Mouse (Mus musculus) heart, embryonic 12.5 days (tissue): Measurements from ENCODE around the gene Ppm1j. TPM values are rescaled to one million over a fixed set of nuclear protein-coding genes. Genes with fewer than 3 reads are reported as not detected.

ENCODE experiments used
- ATAC-seq: fragments of 200-750 bp; cut with Nextera tagmentation; 2 replicates; pipeline ENCODE4 v1.8.0; 2017; ENCODE audit warnings: moderate TSS enrichment, moderate library complexity; ENCODE audit not compliant: insufficient number of reproducible peaks, low FRiP score
- H3K27ac ChIP-seq: fragments of 300-500 bp; sonication (generic); 2 replicates; pipeline ENCODE4 v1.5.1; 2016; ENCODE audit warnings: mild to moderate bottlenecking, moderate library complexity; ENCODE audit not compliant: poor library complexity, severe bottlenecking
- H3K27me3 ChIP-seq: fragments of 300-500 bp; sonication (generic); replicated peaks from 2 replicates; pipeline ENCODE4 v1.6.1; 2016; ENCODE audit warnings: mild to moderate bottlenecking, moderate library complexity
- H3K36me3 ChIP-seq: fragments of 300-500 bp; sonication (generic); 2 replicates; pipeline ENCODE4 v1.6.1; 2016; ENCODE audit warnings: mild to moderate bottlenecking, moderate library complexity
- H3K4me1 ChIP-seq: fragments of 300-500 bp; sonication (generic); replicated peaks from 2 replicates; pipeline ENCODE4 v1.6.1; 2016; ENCODE audit warnings: mild to moderate bottlenecking
- H3K4me2 ChIP-seq: fragments of 300-500 bp; sonication (generic); 2 replicates; pipeline ENCODE4 v1.6.1; 2016; ENCODE audit warnings: mild to moderate bottlenecking, moderate library complexity
- H3K4me3 ChIP-seq: fragments of 300-500 bp; sonication (generic); 2 replicates; pipeline ENCODE4 v1.5.1; 2016; ENCODE audit warnings: mild to moderate bottlenecking
- H3K9ac ChIP-seq: fragments of 300-500 bp; sonication (generic); 2 replicates; pipeline ENCODE4 v1.6.1; 2016; ENCODE audit warnings: mild to moderate bottlenecking, moderate library complexity
- H3K9me3 ChIP-seq: fragments of 300-500 bp; sonication (generic); replicated peaks from 2 replicates; pipeline ENCODE4 v1.6.1; 2016; ENCODE audit warnings: mild to moderate bottlenecking, moderate library complexity
- WGBS: fragments of 180-500 bp; shearing (Covaris S2); methylation state at CpG from one replicate; pipeline ENCODE4 v1.1.7; 2016; 5-methylcytosine and 5-hydroxymethylcytosine counted together
- polyA plus RNA-seq: library from polyadenylated mRNA; unstranded; fragments of >200 nt; fragmentation: Nextera tagmentation; extraction: Ambion mirVana; gene quantifications from 2 replicates; pipeline ENCODE4 v1.2.1, GENCODE M21; 2016

Ppm1j gene
- polyA plus RNA-seq, 1 experiment from 2014 or later = 39.3 TPM

DNA sequence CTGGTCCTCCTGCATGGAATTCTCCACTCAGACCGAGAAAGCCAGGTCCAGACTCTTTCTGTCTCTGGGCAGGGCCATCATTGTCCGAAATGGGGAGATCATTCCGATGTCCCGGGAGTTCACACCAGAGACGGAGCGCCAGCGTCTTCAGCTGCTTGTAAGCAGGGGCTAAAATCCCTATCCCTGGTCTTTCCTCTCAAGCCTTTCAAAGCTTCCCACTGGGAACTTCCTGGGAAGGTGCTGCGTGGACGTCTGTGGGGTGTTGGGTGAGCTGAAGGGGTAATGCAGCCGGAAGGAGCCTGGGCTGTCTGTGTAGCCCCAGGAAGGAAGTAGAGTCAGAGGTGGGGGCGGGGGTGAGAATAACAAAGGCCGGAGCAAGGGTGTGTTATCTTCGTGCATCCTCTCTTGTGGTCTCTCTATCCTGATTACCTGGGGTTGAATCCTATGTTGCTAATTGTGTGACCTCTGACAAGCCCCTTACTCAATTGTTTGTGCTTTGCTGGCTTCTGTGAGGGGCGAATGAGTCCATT, 3.2 kb downstream of the Ppm1j start:
- Histone ChIP-seq H3K27me3 (peaks cover 11% of the 10 kb centered on the region), H3K4me3 (no peak overlapping the region), H3K9me3 (no peaks in the 10 kb centered on the region), H3K27ac (no peak overlapping the region), H3K9ac (peak overlapping the region; percentile 17; the same call in 1 of the 2 replicates), H3K4me1 (peaks cover 41% of the 10 kb centered on the region), H3K36me3 (0 out of 2 replicates have a peak, but pooled peaks cover 2% of the 10 kb centered on the region), H3K4me2 (no peak overlapping the region)
- WGBS = 37% methylated on average over 14 of the region's 14 CpGs
- no peak for ATAC-seq

DNA sequence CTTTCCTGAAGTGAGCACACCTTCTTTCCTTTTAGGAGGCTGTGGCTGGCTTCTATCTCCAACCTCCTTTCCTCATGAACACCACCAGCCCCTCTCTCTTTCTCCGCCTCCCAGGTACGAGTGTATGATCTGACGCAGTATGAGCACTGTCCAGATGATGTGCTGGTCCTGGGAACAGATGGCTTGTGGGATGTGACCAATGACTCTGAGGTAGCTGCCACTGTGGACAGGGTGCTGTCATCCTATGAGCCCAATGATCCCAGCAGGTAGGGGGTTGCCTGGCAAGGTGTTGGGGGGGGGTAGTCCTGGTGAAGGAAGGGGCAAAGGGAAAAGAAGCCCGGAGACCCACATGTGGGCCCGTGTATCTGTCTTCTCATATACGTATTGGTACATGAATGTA, 4.4 kb downstream of the Ppm1j start:
- peaks cover 45% of the 10 kb centered on the region for H3K4me1 ChIP-seq
- 92% methylated on average over 6 of the region's 6 CpGs for WGBS
- H3K9me3 ChIP-seq = no peaks in the 10 kb centered on the region
- H3K27me3 ChIP-seq = peaks cover 4% of the 10 kb centered on the region; the same call in 1 of the 2 replicates
- no peak overlapping the region for H3K9ac ChIP-seq
- no peak overlapping the region for H3K4me3 ChIP-seq
- 0 out of 2 replicates have a peak, but pooled peaks cover 2% of the 10 kb centered on the region for H3K36me3 ChIP-seq
- no peak for ATAC-seq
- no peak overlapping the region for H3K27ac ChIP-seq
- H3K4me2 ChIP-seq = no peak overlapping the region

DNA sequence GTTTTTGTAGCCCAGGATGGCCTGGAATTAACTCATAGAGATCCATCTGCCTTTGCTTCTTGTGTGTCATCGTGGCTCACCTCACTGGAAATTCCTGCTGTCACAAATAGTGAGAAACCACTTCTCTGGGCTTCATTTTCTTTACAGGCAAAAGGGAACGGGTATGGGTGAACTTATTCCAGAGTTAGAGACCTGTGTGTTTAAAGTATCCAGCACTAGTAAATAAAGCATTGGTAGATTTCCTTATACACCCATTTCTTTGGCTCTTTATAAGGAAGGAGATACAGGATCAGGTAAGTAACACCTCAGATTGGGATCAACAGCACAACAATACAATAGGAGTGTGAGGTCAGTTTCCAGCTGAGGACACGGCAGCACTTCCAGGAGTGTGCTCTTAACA, 7.2 kb downstream of the Ppm1j start, which contains the start of gene Rhoc:
Gene Rhoc, plus strand, starts transcription at position 301 of the 400 bp plus-strand sequence.
- Histone ChIP-seq H3K36me3 (peaks cover 17% of the 10 kb centered on the region), H3K9me3 (no peaks in the 10 kb centered on the region), H3K4me3 (peak within 1 kb of the TSS; percentile 77), H3K4me2 (peak within 1 kb of the TSS; percentile 85), H3K27me3 (peaks cover 4% of the 10 kb centered on the region; the same call in 1 of the 2 replicates), H3K27ac (peak within 1 kb of the TSS; percentile 92), H3K9ac (peak within 1 kb of the TSS; percentile 92), H3K4me1 (peaks cover 53% of the 10 kb centered on the region)
- ATAC-seq = no peak; the same call in 1 of the 2 replicates
- WGBS = 29% methylated on average over 3 of the region's 3 CpGs

DNA sequence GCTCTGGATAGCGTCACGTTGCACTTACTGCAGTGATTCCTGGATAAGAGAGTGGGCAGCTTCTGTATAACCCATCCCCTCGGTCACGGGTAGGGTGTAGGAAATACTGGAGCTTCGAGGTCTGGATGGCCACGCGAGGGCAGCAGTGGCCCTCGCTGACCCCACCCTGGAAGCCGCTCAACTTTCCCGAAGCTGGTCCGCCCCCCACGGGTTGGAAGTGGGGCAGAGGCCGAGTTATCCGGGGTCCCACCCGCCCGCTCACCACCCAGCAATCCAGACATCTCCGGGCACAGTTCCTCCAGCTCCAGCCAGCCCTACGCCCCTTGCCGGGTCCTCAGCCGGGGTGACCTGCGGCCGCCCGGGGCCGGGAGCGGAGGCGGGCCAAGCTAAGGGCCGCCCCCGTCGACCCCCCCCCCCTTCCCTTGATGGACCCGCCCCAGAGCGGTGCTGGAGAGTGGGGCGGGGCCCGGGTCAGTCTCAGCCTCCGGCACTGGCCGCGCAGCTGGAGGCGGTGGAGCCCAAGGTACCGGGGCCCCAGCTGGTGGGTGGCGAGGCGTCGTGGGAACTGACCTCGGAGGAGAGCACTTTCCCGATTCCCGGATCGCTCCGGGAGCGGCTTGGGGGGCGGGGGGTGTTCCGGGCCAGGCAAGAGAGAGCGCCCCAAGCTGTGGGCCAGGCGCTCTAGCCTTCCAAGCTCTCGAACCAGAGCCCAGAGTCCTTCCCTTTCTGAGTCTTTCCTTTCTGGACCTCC, 7.9 kb downstream of the Ppm1j start:
- Histone ChIP-seq H3K4me1 (peaks cover 53% of the 10 kb centered on the region), H3K27ac (peak overlapping the region; percentile 92), H3K4me3 (peak overlapping the region; percentile 77), H3K9me3 (no peaks in the 10 kb centered on the region), H3K4me2 (peak overlapping the region; percentile 85), H3K36me3 (peaks cover 24% of the 10 kb centered on the region), H3K27me3 (no peaks in the 10 kb centered on the region), H3K9ac (peak overlapping the region; percentile 92)
- ATAC-seq = peak; percentile 91
- under 1% methylated on average over 52 of the region's 52 CpGs for WGBS

DNA sequence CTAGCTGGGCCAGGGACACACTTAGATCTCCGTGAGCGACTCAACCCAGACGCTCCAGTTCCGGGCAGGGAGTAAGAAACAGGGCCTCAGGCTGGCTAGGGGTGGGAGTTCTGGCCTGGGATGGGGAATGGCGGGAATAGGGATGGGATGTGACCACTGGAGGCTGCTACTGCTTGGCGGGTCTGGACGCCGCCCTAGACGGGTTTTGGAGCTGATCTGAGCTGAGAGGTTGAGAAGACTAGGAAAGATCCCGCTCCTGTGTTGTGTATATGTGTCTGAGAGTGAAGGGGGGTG, 8.4 kb downstream of the Ppm1j start:
- peaks cover 53% of the 10 kb centered on the region for H3K4me1 ChIP-seq
- WGBS = under 1% methylated on average over 10 of the region's 10 CpGs
- peak overlapping the region; percentile 92 for H3K27ac ChIP-seq
- H3K4me3 ChIP-seq = peak overlapping the region; percentile 77
- no peaks in the 10 kb centered on the region for H3K27me3 ChIP-seq
- peak overlapping the region; percentile 85 for H3K4me2 ChIP-seq
- no peaks in the 10 kb centered on the region for H3K9me3 ChIP-seq
- peak overlapping the region; percentile 92 for H3K9ac ChIP-seq
- peak; percentile 15; the same call in 1 of the 2 replicates for ATAC-seq
- peaks cover 28% of the 10 kb centered on the region for H3K36me3 ChIP-seq

DNA sequence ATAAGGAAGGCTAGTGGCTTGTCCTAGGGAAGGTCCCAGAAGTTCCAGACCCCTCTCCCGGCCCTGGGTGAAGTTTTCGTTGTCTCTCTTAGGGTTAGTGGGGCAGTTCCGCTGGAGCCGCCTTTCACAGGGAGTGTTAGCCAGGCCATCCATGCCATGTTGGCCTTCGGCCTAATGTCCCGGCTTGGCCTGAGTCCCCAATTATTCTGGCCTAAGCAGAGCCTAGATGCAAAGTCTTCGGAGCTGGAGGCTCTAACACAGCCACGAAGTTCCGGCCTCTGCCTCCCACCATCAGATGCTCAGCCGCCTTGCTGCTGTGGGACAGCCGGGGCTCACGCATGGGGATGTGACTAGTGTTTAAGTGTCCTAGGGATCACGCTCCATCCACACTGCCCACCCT, 9.0 kb downstream of the Ppm1j start:
- Histone ChIP-seq H3K4me3 (peak overlapping the region; percentile 77), H3K4me1 (peaks cover 56% of the 10 kb centered on the region), H3K9me3 (no peaks in the 10 kb centered on the region), H3K4me2 (peak overlapping the region; percentile 85), H3K27me3 (no peaks in the 10 kb centered on the region), H3K36me3 (peaks cover 28% of the 10 kb centered on the region), H3K27ac (peak overlapping the region; percentile 92), H3K9ac (peak overlapping the region; percentile 92)
- WGBS = 15% methylated on average over 13 of the region's 13 CpGs
- no peak for ATAC-seq

DNA sequence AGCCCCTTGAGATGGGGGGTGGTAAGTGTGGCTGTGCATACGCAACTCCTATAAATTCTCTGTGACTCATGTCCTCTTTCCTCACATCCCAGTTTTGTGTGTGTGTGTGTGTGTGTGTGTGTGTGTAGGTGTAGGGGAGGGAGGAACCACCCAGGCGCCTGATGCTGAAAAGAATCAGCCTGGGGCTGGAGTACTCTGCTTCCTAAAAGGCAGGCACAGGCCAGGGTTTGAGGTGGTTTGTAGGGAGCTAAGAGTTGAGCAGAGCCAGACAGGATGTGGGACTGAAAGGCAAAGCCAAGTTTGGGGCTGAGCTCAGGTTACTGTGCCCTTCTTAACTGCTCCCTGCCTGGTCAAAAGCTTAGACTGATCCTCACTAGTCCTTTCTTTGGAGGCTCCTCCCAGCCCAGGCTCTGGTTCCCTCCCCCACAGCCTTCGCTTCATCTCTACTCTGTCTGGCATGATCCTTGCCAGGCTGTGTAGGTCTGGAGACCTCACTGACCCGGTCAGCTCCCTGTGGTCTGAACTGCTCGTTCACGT, 9.6 kb downstream of the Ppm1j start:
- H3K9ac ChIP-seq = peak overlapping the region; percentile 92
- peaks cover 32% of the 10 kb centered on the region for H3K36me3 ChIP-seq
- peak overlapping the region; percentile 92 for H3K27ac ChIP-seq
- ATAC-seq = no peak; the same call in 1 of the 2 replicates
- no peaks in the 10 kb centered on the region for H3K27me3 ChIP-seq
- 6% methylated on average over 6 of the region's 6 CpGs for WGBS
- H3K4me2 ChIP-seq = peak overlapping the region; percentile 85
- peak overlapping the region; percentile 77 for H3K4me3 ChIP-seq
- peaks cover 63% of the 10 kb centered on the region for H3K4me1 ChIP-seq
- no peaks in the 10 kb centered on the region for H3K9me3 ChIP-seq

DNA sequence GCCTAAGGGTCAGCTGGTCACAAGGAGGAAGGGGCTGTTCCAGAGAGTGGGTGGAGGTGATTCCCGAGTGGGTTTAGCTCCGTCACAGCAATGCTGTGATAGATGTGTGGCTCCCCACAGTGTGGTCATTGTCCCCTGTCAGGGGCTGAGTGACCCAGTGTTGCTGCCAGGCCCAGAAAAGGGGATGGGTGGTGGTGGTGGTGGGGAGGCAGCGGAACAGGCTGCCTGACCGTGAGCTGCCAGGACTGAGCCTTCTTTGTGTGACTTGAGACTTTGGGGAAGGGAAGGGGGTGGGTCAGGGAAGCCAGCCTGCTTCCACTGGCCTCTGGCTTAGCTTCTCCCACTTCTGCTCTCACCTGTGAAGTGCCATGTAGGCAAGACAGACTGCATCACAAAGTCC, 10.2 kb downstream of the Ppm1j start:
- 19% methylated on average over 4 of the region's 4 CpGs for WGBS

DNA sequence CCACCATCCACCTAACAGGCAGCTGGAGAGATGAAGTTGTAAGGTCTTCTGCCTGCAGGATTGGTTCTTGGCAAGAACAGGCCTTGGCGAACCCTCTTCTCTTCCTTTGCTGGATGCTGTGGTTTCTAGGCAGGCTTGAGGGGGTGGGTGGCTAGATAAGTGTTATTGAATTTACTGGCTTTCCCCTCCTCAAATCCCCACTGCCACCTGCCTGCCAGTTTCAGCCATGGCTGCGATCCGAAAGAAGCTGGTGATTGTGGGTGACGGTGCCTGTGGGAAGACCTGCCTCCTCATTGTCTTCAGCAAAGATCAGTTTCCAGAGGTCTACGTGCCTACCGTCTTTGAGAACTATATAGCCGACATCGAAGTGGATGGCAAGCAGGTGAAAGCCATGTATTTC, 10.8 kb downstream of the Ppm1j start:
- 84% methylated on average over 8 of the region's 8 CpGs for WGBS
- ATAC-seq = no peak

More for the DNA sequence above, 10.2 kb downstream of the Ppm1j start:
- Histone ChIP-seq H3K27ac (peak overlapping the region; percentile 92), H3K9me3 (no peaks in the 10 kb centered on the region), H3K9ac (peak overlapping the region; percentile 92), H3K4me3 (peak overlapping the region; percentile 77), H3K27me3 (no peaks in the 10 kb centered on the region), H3K36me3 (peaks cover 38% of the 10 kb centered on the region), H3K4me1 (peaks cover 68% of the 10 kb centered on the region), H3K4me2 (peak overlapping the region; percentile 85)
- ATAC-seq = no peak

DNA sequence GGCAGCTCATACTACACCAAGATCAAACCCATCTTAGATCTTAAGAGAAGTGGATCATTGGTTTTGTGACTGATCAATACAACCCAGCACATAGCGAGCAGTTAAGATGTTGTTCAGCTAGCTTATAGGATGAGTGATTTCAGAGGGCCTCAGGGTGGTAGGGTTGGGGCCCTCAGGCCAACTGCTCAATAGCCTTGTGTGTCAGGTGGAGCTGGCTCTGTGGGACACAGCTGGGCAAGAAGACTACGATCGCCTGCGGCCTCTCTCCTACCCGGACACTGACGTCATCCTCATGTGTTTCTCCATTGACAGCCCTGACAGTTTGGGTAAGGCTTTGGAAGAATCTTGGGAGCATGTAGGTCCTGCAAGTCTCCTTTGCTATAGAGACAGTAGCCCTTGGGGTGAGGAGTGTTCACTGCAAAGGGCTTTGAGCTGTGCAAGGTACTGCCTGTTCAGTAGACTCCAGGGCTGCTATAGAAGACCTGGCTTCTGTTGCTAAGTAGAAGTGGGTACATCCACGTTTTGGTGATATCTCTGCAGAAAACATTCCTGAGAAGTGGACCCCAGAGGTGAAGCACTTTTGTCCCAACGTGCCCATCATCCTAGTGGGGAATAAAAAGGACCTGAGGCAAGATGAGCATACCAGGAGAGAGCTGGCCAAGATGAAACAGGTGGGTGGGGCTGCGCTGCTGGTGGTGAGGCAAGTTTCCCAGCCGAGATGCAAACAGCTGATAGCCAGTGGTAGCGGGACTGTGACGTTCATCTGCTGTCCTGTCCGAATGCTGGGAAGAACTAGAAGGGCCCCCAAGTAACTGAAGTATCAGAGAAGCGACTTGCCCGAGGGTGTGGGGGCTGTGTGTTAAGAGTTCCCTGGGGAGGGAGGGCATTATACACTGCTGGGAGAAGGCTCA, 11.8 kb downstream of the Ppm1j start:
- Histone ChIP-seq H3K4me3 (no peak overlapping the region), H3K27me3 (no peaks in the 10 kb centered on the region), H3K36me3 (peaks cover 53% of the 10 kb centered on the region), H3K9ac (peak overlapping the region; percentile 38; the same call in 1 of the 2 replicates), H3K4me2 (0 out of 2 replicates have a peak overlapping the region, but pooled peaks have one; percentile 4), H3K9me3 (no peaks in the 10 kb centered on the region), H3K4me1 (peaks cover 73% of the 10 kb centered on the region), H3K27ac (peak overlapping the region; percentile 95)
- 56% methylated on average over 15 of the region's 15 CpGs for WGBS
- ATAC-seq = no peak

More for the DNA sequence above, 10.8 kb downstream of the Ppm1j start:
- Histone ChIP-seq H3K9me3 (no peaks in the 10 kb centered on the region), H3K36me3 (peaks cover 44% of the 10 kb centered on the region), H3K27me3 (no peaks in the 10 kb centered on the region), H3K9ac (peak overlapping the region; percentile 92), H3K4me3 (0 out of 2 replicates have a peak overlapping the region, but pooled peaks have one; percentile 77), H3K4me2 (peak overlapping the region; percentile 85), H3K27ac (peak overlapping the region; percentile 92), H3K4me1 (peaks cover 75% of the 10 kb centered on the region)
